Mouse (Mus musculus): ENCODE measurements around the gene Hps3.
"Not testable (repeated sequence)": the region's sequence is repeated elsewhere in the genome, so short reads cannot be mapped to it uniquely, and the experiment has no call there.

Hps3 gene

GRCm38 (mm10) chr3:20005611-20006010 lies 29.5 kb downstream of the Hps3 start:
- DNase-seq, result no peak

DNA sequence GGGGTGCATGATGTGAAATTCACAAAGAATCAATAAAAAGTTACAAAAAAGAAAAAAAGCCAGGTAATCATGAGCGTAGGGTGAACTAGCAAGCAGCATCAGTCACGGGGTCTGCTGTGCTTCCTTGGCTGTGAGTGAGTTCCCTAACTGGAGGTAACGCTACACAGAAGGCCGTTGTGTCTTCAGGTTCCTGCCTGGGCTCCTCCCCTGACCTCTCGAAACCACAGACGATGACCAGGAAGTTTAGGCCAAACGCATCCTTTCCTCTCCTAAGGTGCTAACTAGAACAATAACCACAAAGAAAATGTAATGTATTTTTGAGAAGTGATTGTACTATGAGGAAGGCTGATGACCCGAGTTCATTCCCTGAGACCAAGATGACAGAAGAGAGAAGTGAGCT lies 30.7 kb downstream of the Hps3 start:
- no peak for DNase-seq

- DNase-seq, result peak; percentile 41 to 45
Measured at GRCm38 (mm10) chr3:20002786-20003185, 32.3 kb downstream of the Hps3 start.

- DNase-seq, result no peak
Measured at GRCm38 (mm10) chr3:20000806-20001205, 34.3 kb downstream of the Hps3 start.

DNA sequence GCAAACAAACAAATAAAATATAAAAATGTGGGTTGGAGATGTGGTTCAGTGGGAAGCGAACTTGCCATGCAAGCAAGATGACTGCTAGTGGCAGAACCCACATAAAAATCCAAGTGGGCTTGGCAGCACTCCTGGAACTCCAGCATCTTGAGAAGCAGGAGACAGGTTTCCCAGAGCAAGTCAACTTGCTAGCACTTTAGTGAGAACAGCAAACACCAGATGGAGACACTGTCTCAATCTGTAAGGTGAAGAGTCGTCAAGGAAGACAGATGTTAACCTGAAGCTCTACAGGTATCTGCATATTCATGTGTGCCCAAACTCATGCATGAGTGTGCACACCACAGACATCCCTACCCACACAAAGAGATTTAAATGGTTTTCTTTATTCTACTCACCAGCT lies 35.6 kb downstream of the Hps3 start:
- DNase-seq, result no peak

DNA sequence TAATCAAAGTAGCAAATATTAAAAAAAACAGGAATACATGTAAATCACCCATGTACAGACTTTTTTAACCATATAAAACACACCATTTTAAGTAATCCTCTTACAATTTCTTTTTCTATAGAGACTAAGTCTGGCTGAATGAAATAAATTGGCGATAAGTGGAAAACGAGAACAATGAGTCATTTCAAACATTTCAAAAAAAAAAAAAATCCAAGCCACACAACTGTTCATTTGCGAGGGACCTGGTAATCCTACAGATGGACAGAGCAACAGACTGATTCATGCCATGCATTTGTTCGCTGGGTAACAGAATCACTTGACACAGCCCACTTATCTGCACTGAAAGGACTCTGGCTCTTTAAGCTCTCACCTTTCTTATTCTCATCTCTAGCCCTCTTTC lies 42.7 kb downstream of the Hps3 start:
- DNase-seq, result no peak

GRCm38 (mm10) chr3:19990031-19990430 lies 45.1 kb downstream of the Hps3 start:
- DNase-seq, result no peak

DNA sequence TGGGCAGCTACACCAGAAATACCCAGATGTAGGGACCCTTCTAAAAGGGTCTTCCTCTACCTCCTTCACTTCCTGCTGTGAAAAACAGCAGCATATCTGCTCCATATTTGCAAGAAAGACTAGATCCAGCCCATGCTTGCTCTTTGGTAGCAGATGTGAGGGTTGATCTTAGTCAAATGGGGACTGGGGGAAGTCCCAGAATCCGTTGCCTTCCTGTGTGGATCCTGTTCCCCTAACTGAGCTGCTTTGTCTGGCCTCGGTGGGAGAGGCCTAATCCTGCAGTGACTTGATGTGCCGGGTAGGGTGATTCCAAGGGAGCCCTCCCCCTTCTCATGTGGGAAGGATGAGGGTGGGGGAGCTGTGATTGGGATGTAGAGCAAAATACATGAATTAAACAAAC lies 49.0 kb downstream of the Hps3 start:
- DNase-seq, result no peak

- peak; percentile 23 to 53 for DNase-seq
Measured at GRCm38 (mm10) chr3:19982846-19983245, 52.3 kb downstream of the Hps3 start.

GRCm38 (mm10) chr3:19981156-19981555 lies 54.0 kb downstream of the Hps3 start:
- no peak for DNase-seq

GRCm38 (mm10) chr3:19978474-19978873 lies 56.6 kb downstream of the Hps3 start:
- DNase-seq, result peak; percentile 63 to 80

DNA sequence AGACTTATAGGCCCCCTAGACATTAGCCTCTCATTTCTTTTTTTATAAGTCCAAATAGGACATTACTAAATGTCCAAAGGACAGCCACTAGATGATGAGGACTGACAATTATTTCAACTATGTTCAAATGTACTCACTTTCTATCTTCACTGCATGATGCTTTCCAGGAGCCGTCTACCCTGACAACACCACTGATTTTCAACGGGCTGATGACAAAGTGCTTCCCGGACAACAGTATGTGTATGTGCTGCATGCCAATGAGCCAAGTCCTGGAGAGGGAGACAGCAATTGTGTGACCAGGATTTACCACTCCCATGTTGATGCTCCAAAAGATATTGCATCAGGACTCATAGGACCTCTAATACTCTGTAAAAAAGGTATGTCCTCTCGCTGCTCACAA lies 69.0 kb downstream of the Hps3 start:
- no peak for DNase-seq

- no peak for DNase-seq
Measured at GRCm38 (mm10) chr3:19965239-19965638, 69.9 kb downstream of the Hps3 start.

DNA sequence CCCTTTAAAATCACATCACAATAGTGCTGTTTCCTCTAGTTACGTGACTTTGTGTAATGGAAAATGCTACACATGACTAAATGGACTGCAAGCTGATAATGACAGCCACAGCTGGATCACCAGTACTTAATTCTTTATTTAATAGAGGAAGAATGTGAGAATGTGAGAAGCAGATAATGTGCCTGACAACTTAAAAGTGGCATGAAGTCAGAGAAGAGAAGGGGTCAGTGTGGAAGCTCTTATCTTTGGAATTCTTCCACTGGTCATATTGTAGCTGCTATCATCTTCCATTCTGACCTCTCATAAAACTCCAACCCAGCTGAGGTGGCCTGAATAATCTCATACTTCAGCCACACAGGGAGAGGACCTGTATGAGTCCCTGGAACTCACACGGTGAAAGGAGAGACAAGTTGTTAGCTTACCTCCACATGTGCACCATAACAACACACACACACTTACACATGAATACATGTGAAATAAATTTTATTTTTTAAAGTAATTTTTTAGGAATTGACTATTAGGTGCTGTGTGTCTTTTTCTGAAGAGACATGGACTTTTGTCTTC lies 70.4 kb downstream of the Hps3 start:
- no peak for DNase-seq

DNA sequence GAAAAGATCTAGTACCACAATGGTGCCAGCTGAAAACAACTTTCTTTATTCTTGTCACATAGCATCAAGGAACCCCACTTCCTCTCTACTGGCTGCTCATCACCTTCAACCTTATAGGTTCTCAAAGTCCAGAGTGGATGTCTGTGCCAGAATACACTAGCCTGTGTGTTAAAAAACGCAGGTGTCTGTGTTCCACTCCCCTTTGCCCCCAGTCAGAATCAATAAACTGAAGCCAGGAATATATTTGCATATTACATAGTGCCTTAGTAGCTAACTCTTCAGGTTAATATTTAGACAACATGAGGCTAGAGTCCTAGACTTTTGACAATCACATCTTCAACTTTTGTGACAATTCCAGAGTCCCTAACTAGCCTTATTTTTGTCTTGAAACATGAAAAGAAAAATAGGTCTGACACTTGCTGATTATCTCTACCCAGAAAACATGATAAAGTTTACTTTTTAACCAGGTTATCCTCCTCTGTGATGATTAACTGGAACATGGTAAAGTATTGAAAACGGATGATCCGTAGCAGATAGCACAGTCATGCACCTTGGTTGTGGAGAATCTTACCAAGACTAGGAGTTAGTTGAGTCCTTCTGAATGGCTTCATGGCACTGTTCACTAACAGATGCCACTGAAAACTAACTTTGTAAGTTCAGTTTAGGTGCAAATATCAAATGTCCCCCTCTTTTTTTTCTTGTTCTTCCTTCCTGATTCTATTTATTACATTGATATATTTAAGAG lies 72.2 kb downstream of the Hps3 start:
- DNase-seq, result no peak

- no peak for DNase-seq
Measured at GRCm38 (mm10) chr3:19961341-19961740, 73.8 kb downstream of the Hps3 start.

- DNase-seq, result no peak
Measured at GRCm38 (mm10) chr3:19960570-19961114, 74.5 kb downstream of the Hps3 start.

DNA sequence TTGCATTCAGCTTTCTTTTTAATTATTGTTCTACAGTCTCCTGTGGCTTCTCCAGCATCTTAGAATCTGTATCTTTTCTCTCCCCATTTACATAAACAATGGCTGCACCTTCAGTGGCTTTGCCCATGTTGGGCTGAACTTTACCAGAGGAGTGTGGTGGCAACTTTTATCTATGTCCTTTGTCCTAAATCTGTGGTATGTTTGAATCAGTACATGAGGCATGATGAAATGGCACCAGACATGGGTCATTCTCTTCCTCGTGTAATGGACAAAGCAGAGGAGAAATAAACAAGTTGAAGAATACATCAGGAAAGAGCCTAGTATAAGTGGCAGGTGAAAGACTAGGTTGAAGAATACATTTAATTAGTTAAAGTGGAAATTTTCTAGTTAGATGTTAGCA lies 76.1 kb downstream of the Hps3 start:
- DNase-seq, result no peak

DNA sequence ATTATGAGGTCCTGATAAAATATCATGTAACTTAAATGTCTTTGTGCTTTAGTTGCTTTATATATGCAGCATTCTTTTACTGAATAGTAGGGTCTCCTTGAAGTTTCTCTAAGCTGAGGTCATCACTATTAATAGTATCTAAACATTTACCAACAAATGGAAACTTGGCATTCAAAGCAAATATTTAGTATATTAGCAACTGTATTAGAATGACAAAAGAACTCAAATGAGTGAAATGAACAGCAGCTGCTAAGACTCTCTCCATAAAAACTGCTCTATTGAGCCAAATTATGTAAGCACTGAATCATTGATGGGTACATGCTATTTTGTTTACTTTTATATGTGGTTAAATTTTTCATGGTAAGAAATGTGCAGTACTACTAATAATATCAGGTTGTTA lies 77.1 kb downstream of the Hps3 start:
- no peak for DNase-seq

GRCm38 (mm10) chr3:19956885-19957284 lies 78.2 kb downstream of the Hps3 start, which contains the start of gene Cp:
TSS of gene Cp (plus strand) at chr3:19957054.
- DNase-seq, result no peak

GRCm38 (mm10) chr3:19953865-19954264 lies 81.2 kb downstream of the Hps3 start:
- DNase-seq, result peak; percentile 66 to 85

- DNase-seq, result no peak
Measured at GRCm38 (mm10) chr3:19953425-19953824, 81.7 kb downstream of the Hps3 start.

GRCm38 (mm10) chr3:19949401-19949800 lies 85.7 kb downstream of the Hps3 start:
- not testable (repeated sequence) for DNase-seq

DNA sequence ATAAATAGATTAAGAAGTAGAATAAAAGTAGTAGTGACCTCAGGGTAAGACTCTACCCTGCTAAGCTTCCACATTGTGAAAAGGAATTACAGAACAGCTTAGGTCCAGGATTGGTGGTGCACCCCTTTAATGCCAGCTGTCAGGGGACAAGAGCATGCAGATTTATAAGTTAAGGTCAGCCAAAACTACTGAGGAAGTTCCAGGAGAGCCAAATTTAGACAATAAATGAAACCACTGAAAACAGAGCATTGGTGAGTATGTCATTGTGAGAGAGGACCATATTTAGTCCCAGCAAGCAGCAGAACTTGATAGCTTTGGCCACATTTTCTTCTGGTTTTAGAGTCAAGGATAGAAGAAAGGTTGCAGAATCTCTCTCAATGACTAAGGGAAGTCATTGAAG lies 86.6 kb downstream of the Hps3 start:
- DNase-seq, result no peak
